In genomic region chr3:56724991-56725390, GRCm38 (mm10) we compare ENCODE assay signal across 24 mouse cellular contexts.
DNase-seq lines count a peak whose midpoint lies in the region; ATAC-seq and TF ChIP-seq lines count a peak whose summit lies in the region.
"Had no signal": no experiment of that assay in that cellular context is flagged by ENCODE, and none has a peak within 500 bp of the region (broad histone marks: within the 10 kb centered on the region; RNA-seq: fewer than 3 reads in every experiment).

No protein-coding gene starts in this region.

- H3K4me2 ChIP-seq in hindbrain, embryonic 12.5 days (replicated peaks) = no peak overlapping the region
- H3K4me2 ChIP-seq: embryonic facial prominence, embryonic 13.5 days; embryonic facial prominence, embryonic 15.5 days; forebrain, embryonic 13.5 days; forebrain, embryonic 15.5 days had no signal

- H3K4me3 ChIP-seq in ES-Bruce4 (ENCODE audit: low read depth, low read length) (no peak overlapping the region), ES-E14 (ENCODE audit: insufficient read depth in 1 of 2, low read depth in 1 of 2, low read length in 2 of 2, poor library complexity in 1 of 2, severe bottlenecking in 1 of 2) (no peak overlapping the region)
- H3K4me3 ChIP-seq in hindbrain, embryonic 12.5 days = no peak overlapping the region
- H3K4me3 ChIP-seq: embryonic facial prominence, embryonic 13.5 days; embryonic facial prominence, embryonic 15.5 days; forebrain, embryonic 13.5 days; forebrain, embryonic 15.5 days had no signal

- in situ Hi-C loops in ES-E14 (cut with MboI; ENCODE audit: low sequenced_read_pairs in 2 of 2, unreplicated experiment in 2 of 2) = no loop called here

- H3K9me3 ChIP-seq in ES-Bruce4 (replicated peaks; ENCODE audit: control insufficient read depth, insufficient read depth, low read length, poor library complexity, severe bottlenecking) (peaks cover 18% of the 10 kb centered on the region), ES-E14 (ENCODE audit: control insufficient read depth, insufficient read depth, low read depth, low read length) (no peaks in the 10 kb centered on the region)
- no peaks in the 10 kb centered on the region for H3K9me3 ChIP-seq in hindbrain, embryonic 12.5 days (replicated peaks)
- H3K9me3 ChIP-seq: embryonic facial prominence, embryonic 13.5 days; forebrain, embryonic 13.5 days; forebrain, embryonic 15.5 days had no signal

- TF ChIP-seq POLR2A in ES-Bruce4 (IDR thresholded peaks at IDR 0.05; ENCODE audit: insufficient read depth, low read length) = no peak

- peak; percentile 7 for DNase-seq in ES-E14 (ENCODE audit: low read depth, low spot score)
- DNase-seq in ZHBTc4 (ENCODE audit: low read depth, low spot score) = peak; percentile 79
- DNase-seq in Muller cell, postnatal 12 days (ENCODE audit: inconsistent ontology term) = no peak
- no peak for DNase-seq in layer of hippocampus, adult 9-10 months (ENCODE audit: low spot score)
- DNase-seq: adrenal gland, adult 8-10 months; adrenal gland, postnatal 14 days; adrenal gland, postnatal 36 days; B cell, adult 2 months; cerebellum, adult 11-12 months; cerebellum, adult 2 months; cerebellum, adult 9-10 months; cerebellum, postnatal 14 days; cerebellum, postnatal 36 days; forebrain, postnatal 0 days had no signal

- H3K4me1 ChIP-seq in ES-Bruce4 (ENCODE audit: control insufficient read depth, insufficient read depth, low read length) = no peaks in the 10 kb centered on the region
- H3K4me1 ChIP-seq in ES-E14 (ENCODE audit: control insufficient read depth in 2 of 2, insufficient read depth in 2 of 2, low read length in 2 of 2, poor library complexity in 1 of 2) = no peaks in the 10 kb centered on the region
- H3K4me1 ChIP-seq in hindbrain, embryonic 12.5 days = no peaks in the 10 kb centered on the region
- H3K4me1 ChIP-seq: embryonic facial prominence, embryonic 13.5 days; embryonic facial prominence, embryonic 15.5 days; forebrain, embryonic 13.5 days; forebrain, embryonic 15.5 days had no signal

- H3K27ac ChIP-seq in ES-Bruce4 (ENCODE audit: insufficient read depth, low read length) = peak overlapping the region; percentile 33
- no peak overlapping the region for H3K27ac ChIP-seq in ES-E14 (ENCODE audit: insufficient read depth, low read depth, low read length, poor library complexity, severe bottlenecking)
- no peak overlapping the region for H3K27ac ChIP-seq in hindbrain, embryonic 12.5 days
- H3K27ac ChIP-seq: embryonic facial prominence, embryonic 13.5 days; embryonic facial prominence, embryonic 15.5 days; forebrain, embryonic 13.5 days; forebrain, embryonic 15.5 days had no signal

- no peak for TF ChIP-seq EP300 in ES-Bruce4 (IDR thresholded peaks at IDR 0.05; ENCODE audit: insufficient read depth, low read depth, low read length)

- no peaks in the 10 kb centered on the region for H3K36me3 ChIP-seq in ES-Bruce4 (ENCODE audit: control insufficient read depth, insufficient read depth, low read length, poor library complexity, severe bottlenecking)
- no peaks in the 10 kb centered on the region for H3K36me3 ChIP-seq in ES-E14 (ENCODE audit: control insufficient read depth, insufficient read depth, low read length, poor library complexity, severe bottlenecking)
- H3K36me3 ChIP-seq in hindbrain, embryonic 12.5 days = no peaks in the 10 kb centered on the region
- H3K36me3 ChIP-seq: embryonic facial prominence, embryonic 13.5 days; embryonic facial prominence, embryonic 15.5 days; forebrain, embryonic 15.5 days had no signal

- no peaks in the 10 kb centered on the region for H3K27me3 ChIP-seq in ES-Bruce4 (ENCODE audit: control insufficient read depth, insufficient read depth, low read length, poor library complexity, severe bottlenecking)
- H3K27me3 ChIP-seq in hindbrain, embryonic 12.5 days = no peaks in the 10 kb centered on the region
- H3K27me3 ChIP-seq: CH12.LX; embryonic facial prominence, embryonic 13.5 days; embryonic facial prominence, embryonic 15.5 days; forebrain, embryonic 13.5 days; forebrain, embryonic 15.5 days had no signal

- ATAC-seq in hindbrain, embryonic 12.5 days (ENCODE audit: low FRiP score) = no peak
- ATAC-seq: activated CD4-positive, CD25-positive, alpha-beta regulatory T cell, adult 4 months; CD4-positive, CD25-positive, alpha-beta regulatory T cell, adult 4 months; forebrain, embryonic 13.5 days; forebrain, embryonic 15.5 days; forebrain, postnatal 0 days; Patski had no signal

- H3K9ac ChIP-seq in ES-Bruce4 (ENCODE audit: low read depth, poor library complexity, severe bottlenecking) = no peak overlapping the region
- no peak overlapping the region for H3K9ac ChIP-seq in ES-E14 (ENCODE audit: insufficient read depth, low read depth, low read length, poor library complexity, severe bottlenecking)
- H3K9ac ChIP-seq in hindbrain, embryonic 12.5 days = no peak overlapping the region
- H3K9ac ChIP-seq: embryonic facial prominence, embryonic 13.5 days; embryonic facial prominence, embryonic 15.5 days; forebrain, embryonic 13.5 days; forebrain, embryonic 15.5 days; forebrain, postnatal 0 days had no signal

- TF ChIP-seq CTCF in ES-Bruce4 (IDR thresholded peaks at IDR 0.05; ENCODE audit: low read depth, low read length) = no peak

TF ChIP-seq in ES-E14, 5 proteins besides CTCF, POLR2A, EP300 and RAD21:
- TF ChIP-seq ZNF384 (IDR thresholded peaks at IDR 0.05; ENCODE audit: low read depth, low read length) (no peak), ZC3H11A (IDR thresholded peaks at IDR 0.05; ENCODE audit: borderline replicate concordance, low read depth, low read length) (no peak), CHD2 (IDR thresholded peaks at IDR 0.05; ENCODE audit: low read depth, low read length) (no peak), MAFK (IDR thresholded peaks at IDR 0.05; ENCODE audit: insufficient read depth, low read depth, low read length) (no peak), HCFC1 (IDR thresholded peaks at IDR 0.05; ENCODE audit: borderline replicate concordance, insufficient read depth, low read length) (no peak)

Comparison
In these comparisons a context has a peak if more than half of its experiments do, and no peak if none do; other contexts are left out.
1. DNase-seq: peak in ES-E14 (single experiment) and ZHBTc4 (single experiment); none in Muller cell, postnatal 12 days (single experiment) and layer of hippocampus, adult 9-10 months (single experiment).